Mouse (Mus musculus) lung, embryonic 16.5 days (tissue): ENCODE data around the gene Crbn. TPM values are rescaled to one million over a fixed set of nuclear protein-coding genes. Genes with fewer than 3 reads are reported as not detected.

Source experiments
- ATAC-seq: fragments of 200-750 bp; cut with Nextera tagmentation; 2 replicates; pipeline ENCODE4 v1.8.0; 2017; ENCODE audit warnings: low read depth, mild to moderate bottlenecking, moderate library complexity
- H3K27ac ChIP-seq: fragments of 300-500 bp; sonication (generic); 2 replicates; pipeline ENCODE4 v1.5.1; 2014; ENCODE audit warnings: mild to moderate bottlenecking, control low read depth, low read length
- H3K27me3 ChIP-seq: fragments of 300-500 bp; sonication (generic); 2 replicates; pipeline ENCODE4 v1.6.1; 2014; ENCODE audit warnings: low read depth, low read length, mixed read lengths; ENCODE audit not compliant: control insufficient read depth, insufficient read depth
- H3K36me3 ChIP-seq: fragments of 300-500 bp; sonication (generic); 2 replicates; pipeline ENCODE4 v1.6.1; 2014; ENCODE audit warnings: low read length; ENCODE audit not compliant: control insufficient read depth, insufficient read depth
- H3K4me1 ChIP-seq: fragments of 300-500 bp; sonication (generic); replicated peaks from 2 replicates; pipeline ENCODE4 v1.6.1; 2014; ENCODE audit warnings: low read length, mixed read lengths; ENCODE audit not compliant: control insufficient read depth, insufficient read depth
- H3K4me2 ChIP-seq: fragments of 300-500 bp; sonication (generic); 2 replicates; pipeline ENCODE4 v1.6.1; 2014; ENCODE audit warnings: low read depth, low read length, control low read depth
- H3K4me3 ChIP-seq: fragments of 300-500 bp; sonication (generic); 2 replicates; pipeline ENCODE4 v1.5.1; 2014; ENCODE audit warnings: mild to moderate bottlenecking, low read length, control low read depth
- H3K9ac ChIP-seq: fragments of 300-500 bp; sonication (generic); 2 replicates; pipeline ENCODE4 v1.6.1; 2014; ENCODE audit warnings: low read length, control low read depth
- H3K9me3 ChIP-seq: fragments of 300-500 bp; sonication (generic); 2 replicates; pipeline ENCODE4 v1.6.1; 2016; ENCODE audit warnings: low read length; ENCODE audit not compliant: control insufficient read depth
- WGBS: fragments of 180-500 bp; shearing (Covaris S2); extraction: QIAGEN DNeasy Blood & Tissue Kit; methylation state at CpG from one replicate; pipeline ENCODE4 v1.1.7; 2014; 5-methylcytosine and 5-hydroxymethylcytosine counted together
- polyA plus RNA-seq: library from polyadenylated mRNA; unstranded; fragments of >200 nt; fragmentation: Nextera tagmentation; extraction: Ambion mirVana; gene quantifications from 2 replicates; pipeline ENCODE4 v1.2.1, GENCODE M21; 2015

Crbn gene
- 46.6 and 46.7 TPM in 2 replicates for polyA plus RNA-seq

- H3K36me3 ChIP-seq: peaks cover 4% of the 10 kb centered on the region; the same call in 1 of the 2 replicates
- no peak within 1 kb of the TSS for H3K27ac ChIP-seq
- peak within 1 kb of the TSS; percentile 92 for H3K4me2 ChIP-seq
- H3K4me3 ChIP-seq: peak within 1 kb of the TSS; percentile 95
- peak; percentile 98 for ATAC-seq
- H3K9ac ChIP-seq: peak within 1 kb of the TSS; percentile 80
- peaks cover 6% of the 10 kb centered on the region for H3K4me1 ChIP-seq
- no peaks in the 10 kb centered on the region for H3K9me3 ChIP-seq
- 2% methylated on average over 53 of the region's 57 CpGs for WGBS
- H3K27me3 ChIP-seq: no peaks in the 10 kb centered on the region
These were observed at the start of gene Crbn for GRCm38 (mm10) chr6:106799333-106800226. TSS of gene Crbn (minus strand) at chr6:106800077.

GRCm38 (mm10) chr6:106840181-106840580, 40.3 kb upstream of the Crbn start:
- Histone ChIP-seq H3K4me2 (no peak overlapping the region), H3K9ac (no peak overlapping the region), H3K9me3 (no peaks in the 10 kb centered on the region), H3K4me1 (no peaks in the 10 kb centered on the region), H3K4me3 (no peak overlapping the region), H3K27ac (no peak overlapping the region), H3K27me3 (no peaks in the 10 kb centered on the region), H3K36me3 (no peaks in the 10 kb centered on the region)
- no peak for ATAC-seq
- WGBS: 54% methylated on average over 1 of the region's 1 CpGs

GRCm38 (mm10) chr6:106838053-106838452, 38.2 kb upstream of the Crbn start:
- Histone ChIP-seq H3K9ac (no peak overlapping the region), H3K4me1 (no peaks in the 10 kb centered on the region), H3K27ac (no peak overlapping the region), H3K36me3 (no peaks in the 10 kb centered on the region), H3K4me3 (no peak overlapping the region), H3K9me3 (no peaks in the 10 kb centered on the region), H3K4me2 (no peak overlapping the region), H3K27me3 (no peaks in the 10 kb centered on the region)
- no peak for ATAC-seq
- 77% methylated on average over 3 of the region's 3 CpGs for WGBS

DNA sequence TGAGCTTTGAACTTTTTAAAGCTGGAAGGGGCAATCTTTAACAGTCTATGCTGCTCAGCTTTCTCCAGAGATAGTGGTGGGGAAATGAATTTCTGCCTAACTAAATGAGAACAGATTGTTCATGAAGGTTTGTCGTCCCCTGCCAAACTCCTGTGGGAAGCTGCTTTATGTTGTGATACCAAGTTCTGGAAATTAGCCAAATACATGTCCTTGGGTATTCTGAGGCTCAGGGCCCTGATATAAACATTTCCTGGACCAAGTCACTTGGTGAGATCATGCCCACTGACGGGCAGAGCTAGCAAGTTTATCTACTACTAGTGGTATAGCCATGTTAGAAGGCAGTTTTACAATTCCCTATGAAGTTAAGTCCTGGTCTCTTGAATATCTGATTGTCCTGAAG, 35.4 kb upstream of the Crbn start:
- 48% methylated on average over 2 of the region's 2 CpGs for WGBS
- H3K9ac ChIP-seq: no peak overlapping the region
- no peaks in the 10 kb centered on the region for H3K27me3 ChIP-seq
- H3K27ac ChIP-seq: no peak overlapping the region
- no peaks in the 10 kb centered on the region for H3K4me1 ChIP-seq
- H3K9me3 ChIP-seq: no peaks in the 10 kb centered on the region
- H3K36me3 ChIP-seq: no peaks in the 10 kb centered on the region
- no peak overlapping the region for H3K4me2 ChIP-seq
- H3K4me3 ChIP-seq: no peak overlapping the region
- ATAC-seq: no peak

DNA sequence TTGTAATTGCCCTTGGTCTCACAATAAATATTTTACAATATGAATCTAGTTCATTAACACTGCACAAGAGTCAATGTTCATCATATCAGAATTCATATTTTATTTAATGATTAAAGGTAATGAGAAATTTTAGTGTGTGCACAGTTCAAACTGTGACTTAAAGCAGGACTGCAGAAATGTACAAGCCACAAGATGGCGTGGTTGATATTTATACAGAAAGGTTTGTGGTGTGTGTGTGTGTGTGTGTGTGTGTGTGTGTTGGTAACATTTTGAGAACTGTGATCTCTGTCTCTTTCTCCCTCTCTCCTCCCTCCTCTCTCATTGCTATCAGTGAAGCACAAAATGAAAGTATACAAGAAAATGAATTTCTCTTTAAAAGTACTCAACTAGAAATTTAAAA, 22.5 kb upstream of the Crbn start:
- Histone ChIP-seq H3K4me2 (no peak overlapping the region), H3K27me3 (no peaks in the 10 kb centered on the region), H3K4me3 (no peak overlapping the region), H3K27ac (no peak overlapping the region), H3K36me3 (no peaks in the 10 kb centered on the region), H3K9ac (no peak overlapping the region), H3K9me3 (no peaks in the 10 kb centered on the region), H3K4me1 (no peaks in the 10 kb centered on the region)
- ATAC-seq: no peak
- 31% methylated on average over 1 of the region's 1 CpGs for WGBS

GRCm38 (mm10) chr6:106820566-106820965, 20.7 kb upstream of the Crbn start:
- Histone ChIP-seq H3K9ac (no peak overlapping the region), H3K36me3 (no peaks in the 10 kb centered on the region), H3K4me3 (no peak overlapping the region), H3K9me3 (no peaks in the 10 kb centered on the region), H3K4me2 (no peak overlapping the region), H3K4me1 (no peaks in the 10 kb centered on the region), H3K27ac (no peak overlapping the region), H3K27me3 (no peaks in the 10 kb centered on the region)
- no peak for ATAC-seq

DNA sequence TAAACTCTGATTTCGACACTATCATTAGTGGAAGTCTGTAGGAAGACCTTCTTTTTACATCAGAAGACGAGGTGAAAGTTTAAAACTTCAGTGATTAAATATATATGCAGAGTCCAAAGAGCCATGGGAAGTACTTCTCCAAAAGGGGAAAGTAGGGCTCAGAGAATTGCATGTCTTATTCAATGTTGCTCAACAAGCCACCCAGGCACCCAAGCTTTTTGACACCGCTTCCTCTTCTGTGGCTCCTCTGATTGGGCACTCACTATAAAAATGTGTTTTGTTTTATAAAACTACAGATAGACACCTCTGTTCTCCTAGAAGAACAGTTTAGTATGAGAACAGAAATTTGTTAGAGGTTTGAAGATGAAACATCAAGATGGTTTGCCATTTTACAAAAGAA, 20.0 kb upstream of the Crbn start:
- Histone ChIP-seq H3K9ac (no peak overlapping the region), H3K4me1 (no peaks in the 10 kb centered on the region), H3K36me3 (no peaks in the 10 kb centered on the region), H3K4me3 (no peak overlapping the region), H3K4me2 (no peak overlapping the region), H3K27ac (no peak overlapping the region), H3K9me3 (no peaks in the 10 kb centered on the region), H3K27me3 (no peaks in the 10 kb centered on the region)
- ATAC-seq: no peak
- WGBS: 70% methylated on average over 3 of the region's 3 CpGs

GRCm38 (mm10) chr6:106819246-106819645, 19.4 kb upstream of the Crbn start:
- no peak overlapping the region for H3K27ac ChIP-seq
- no peak overlapping the region for H3K9ac ChIP-seq

GRCm38 (mm10) chr6:106810686-106811085, 10.8 kb upstream of the Crbn start:
- H3K4me2 ChIP-seq: no peak overlapping the region
- ATAC-seq: no peak
- 77% methylated on average over 3 of the region's 3 CpGs for WGBS

More at GRCm38 (mm10) chr6:106819246-106819645, 19.4 kb upstream of the Crbn start:
- H3K4me3 ChIP-seq: no peak overlapping the region
- no peaks in the 10 kb centered on the region for H3K4me1 ChIP-seq
- ATAC-seq: no peak
- no peak overlapping the region for H3K4me2 ChIP-seq
- H3K27me3 ChIP-seq: no peaks in the 10 kb centered on the region
- H3K9me3 ChIP-seq: no peaks in the 10 kb centered on the region
- H3K36me3 ChIP-seq: no peaks in the 10 kb centered on the region

More at GRCm38 (mm10) chr6:106810686-106811085, 10.8 kb upstream of the Crbn start:
- Histone ChIP-seq H3K27ac (no peak overlapping the region), H3K4me1 (no peaks in the 10 kb centered on the region), H3K36me3 (no peaks in the 10 kb centered on the region), H3K27me3 (no peaks in the 10 kb centered on the region), H3K9ac (no peak overlapping the region), H3K4me3 (no peak overlapping the region), H3K9me3 (no peaks in the 10 kb centered on the region)
